Mouse (Mus musculus) midbrain, embryonic 10.5 days (tissue): ENCODE measurements around the gene Gtf2a1l. TPM values are rescaled to one million over a fixed set of nuclear protein-coding genes. Genes with fewer than 3 reads are reported as not detected.

Source experiments
- DNase-seq: peaks from one replicate; pipeline ENCODE4 v3.0.0-alpha.2; 2017; ENCODE audit warnings: low spot score
- H3K27ac ChIP-seq: fragments of 300-500 bp; sonication (generic); replicated peaks from 2 replicates; pipeline ENCODE4 v1.5.1; 2016; ENCODE audit warnings: mild to moderate bottlenecking
- H3K27me3 ChIP-seq: fragments of 300-500 bp; sonication (generic); 2 replicates; pipeline ENCODE4 v1.6.1; 2016; ENCODE audit warnings: low read depth, mild to moderate bottlenecking; ENCODE audit not compliant: poor library complexity, severe bottlenecking
- H3K36me3 ChIP-seq: fragments of 300-500 bp; sonication (generic); 2 replicates; pipeline ENCODE4 v1.6.1; 2016; ENCODE audit warnings: mild to moderate bottlenecking, moderate library complexity
- H3K4me1 ChIP-seq: fragments of 300-500 bp; sonication (generic); 2 replicates; pipeline ENCODE4 v1.6.1; 2016
- H3K4me3 ChIP-seq: fragments of 300-500 bp; sonication (generic); 2 replicates; pipeline ENCODE4 v1.5.1; 2016; ENCODE audit warnings: mild to moderate bottlenecking, moderate library complexity
- H3K9me3 ChIP-seq: fragments of 300-500 bp; sonication (generic); replicated peaks from 2 replicates; pipeline ENCODE4 v1.6.1; 2016; ENCODE audit warnings: mild to moderate bottlenecking
- WGBS: fragments of 180-500 bp; shearing (Covaris S2); methylation state at CpG from one replicate; pipeline ENCODE4 v1.1.7; 2016; 5-methylcytosine and 5-hydroxymethylcytosine counted together
- polyA plus RNA-seq: library from polyadenylated mRNA; unstranded; fragments of >200 nt; fragmentation: Nextera tagmentation; extraction: Ambion mirVana; gene quantifications from 2 replicates; pipeline ENCODE4 v1.2.1, GENCODE M21; 2016

Gene Gtf2a1l
- 0.19 TPM in 1 of 2 replicates, not detected in the other for polyA plus RNA-seq

DNA sequence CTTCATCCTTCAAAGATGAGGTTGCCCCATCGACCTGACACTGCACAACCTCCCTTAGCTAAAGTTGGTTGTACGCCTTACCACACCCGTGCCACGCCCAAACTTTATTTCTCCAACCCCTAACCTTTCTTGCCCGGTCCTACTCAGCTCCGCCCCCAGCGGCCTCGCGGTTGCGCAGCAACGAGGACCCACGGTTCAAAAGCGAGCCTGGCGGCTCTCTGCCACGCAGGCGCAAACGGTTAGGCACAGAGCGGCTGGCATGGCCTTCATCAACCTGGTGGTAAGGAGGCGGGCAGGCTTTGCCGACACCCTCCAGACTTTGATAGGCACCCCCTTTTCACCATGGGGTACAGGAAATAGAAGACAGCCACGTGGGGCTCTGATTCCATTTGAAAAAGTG is at the start of gene Gtf2a1l:
TSS of gene Gtf2a1l (plus strand) at position 209 of the 400 bp plus-strand sequence.
- H3K36me3 ChIP-seq: no peaks in the 10 kb centered on the region
- H3K9me3 ChIP-seq: no peaks in the 10 kb centered on the region
- H3K27ac ChIP-seq: no peak within 1 kb of the TSS
- DNase-seq: peak; percentile 51
- peaks cover 26% of the 10 kb centered on the region for H3K4me1 ChIP-seq
- 37% methylated on average over 21 of the region's 21 CpGs for WGBS
- peak within 1 kb of the TSS; percentile 27; the same call in 1 of the 2 replicates for H3K4me3 ChIP-seq
- peaks cover 32% of the 10 kb centered on the region for H3K27me3 ChIP-seq

DNA sequence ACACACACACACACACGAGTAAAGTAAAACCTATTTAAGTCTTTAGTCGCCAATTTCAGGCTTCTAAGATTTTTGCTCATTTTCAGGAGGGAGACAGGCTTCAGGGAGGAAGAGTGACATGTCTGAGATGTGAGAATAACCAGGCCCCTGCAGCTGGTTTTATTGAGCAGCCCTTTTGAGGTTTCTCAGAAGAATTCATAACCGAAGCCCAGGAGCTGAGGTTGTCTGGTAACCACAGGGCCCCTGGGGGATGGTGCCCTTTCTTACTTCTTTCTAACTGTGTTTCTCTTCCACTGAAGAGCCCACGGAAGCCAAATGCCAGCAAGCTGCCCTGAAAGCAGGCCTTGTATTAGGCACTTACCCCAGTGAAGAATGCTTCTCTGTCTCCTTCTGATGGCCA is 47.5 kb upstream of the Gtf2a1l start:
- Histone ChIP-seq H3K36me3 (peaks cover 12% of the 10 kb centered on the region; the same call in 1 of the 2 replicates), H3K4me1 (peaks cover 7% of the 10 kb centered on the region), H3K27ac (no peak overlapping the region), H3K9me3 (no peaks in the 10 kb centered on the region; the same call in 1 of the 2 replicates), H3K27me3 (no peaks in the 10 kb centered on the region), H3K4me3 (no peak overlapping the region)
- WGBS: 87% methylated on average over 4 of the region's 4 CpGs
- DNase-seq: no peak

DNA sequence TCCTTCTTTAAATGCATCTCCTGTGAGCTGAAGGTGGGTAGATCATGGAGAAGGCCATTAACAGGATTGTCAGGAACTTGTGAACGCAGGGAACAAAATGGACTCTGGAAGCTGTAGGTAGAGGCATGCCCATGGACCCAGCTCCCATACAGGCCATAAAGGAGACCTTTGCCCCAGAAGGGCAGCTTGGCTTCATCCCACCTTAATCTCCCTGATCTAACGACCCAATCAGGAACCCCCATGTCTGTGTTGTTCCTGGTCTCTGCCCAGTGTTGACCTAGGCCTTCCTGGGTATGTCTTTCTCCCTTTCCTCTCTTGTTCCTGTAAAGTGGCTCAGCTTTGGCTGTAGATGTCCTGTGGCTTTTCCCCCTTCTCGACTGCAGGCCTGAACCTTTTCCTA is 47.1 kb upstream of the Gtf2a1l start:
- H3K27me3 ChIP-seq: no peaks in the 10 kb centered on the region
- no peaks in the 10 kb centered on the region; the same call in 1 of the 2 replicates for H3K9me3 ChIP-seq
- 89% methylated on average over 3 of the region's 3 CpGs for WGBS
- H3K27ac ChIP-seq: no peak overlapping the region
- H3K4me3 ChIP-seq: no peak overlapping the region
- no peak for DNase-seq
- H3K36me3 ChIP-seq: peaks cover 12% of the 10 kb centered on the region; the same call in 1 of the 2 replicates
- peaks cover 12% of the 10 kb centered on the region for H3K4me1 ChIP-seq

DNA sequence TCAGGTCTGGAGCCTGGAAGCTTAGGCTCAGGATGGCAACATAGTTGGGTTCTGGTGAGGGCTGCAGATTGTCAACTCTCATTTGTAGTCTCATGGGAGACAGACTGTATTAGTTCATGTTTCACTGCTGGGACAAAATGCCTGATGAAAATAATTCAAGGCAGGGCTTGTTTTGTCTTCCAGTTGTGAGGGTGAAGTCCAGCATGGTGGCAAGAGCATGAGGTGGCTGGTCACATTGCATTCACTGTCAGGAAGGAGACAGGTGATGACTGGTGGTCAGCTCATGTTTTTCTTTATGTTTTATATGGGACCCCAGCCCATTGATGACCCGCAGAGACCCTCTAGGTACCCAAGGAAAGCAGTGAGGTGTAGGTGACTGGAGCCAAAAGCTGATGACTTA is 45.7 kb upstream of the Gtf2a1l start:
- DNase-seq: no peak
- Histone ChIP-seq H3K4me1 (peaks cover 20% of the 10 kb centered on the region), H3K4me3 (no peak overlapping the region), H3K36me3 (peaks cover 12% of the 10 kb centered on the region; the same call in 1 of the 2 replicates), H3K27me3 (no peaks in the 10 kb centered on the region), H3K9me3 (no peaks in the 10 kb centered on the region; the same call in 1 of the 2 replicates), H3K27ac (no peak overlapping the region)
- WGBS: 84% methylated on average over 1 of the region's 1 CpGs

DNA sequence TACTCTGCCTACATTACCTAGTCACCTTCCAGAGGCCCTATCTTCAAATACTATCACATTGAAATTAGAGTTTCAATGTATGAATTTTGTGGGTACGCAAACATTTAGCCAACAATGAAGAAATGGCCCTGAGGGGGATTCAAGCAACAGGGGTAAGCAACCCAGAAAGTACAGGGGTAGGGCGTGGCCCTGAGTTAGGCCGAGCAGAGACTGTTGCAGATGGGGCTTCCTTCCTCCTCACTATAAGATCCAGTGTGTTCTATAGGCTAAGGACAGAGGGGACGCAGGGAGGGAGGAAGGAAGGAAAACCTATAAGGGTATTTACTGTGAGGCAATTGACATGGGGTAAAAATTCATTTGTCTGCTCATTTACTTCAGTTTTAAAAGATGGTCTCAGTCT is 44.1 kb upstream of the Gtf2a1l start:
- H3K36me3 ChIP-seq: peaks cover 12% of the 10 kb centered on the region; the same call in 1 of the 2 replicates
- H3K4me1 ChIP-seq: peaks cover 29% of the 10 kb centered on the region
- no peak for DNase-seq
- H3K4me3 ChIP-seq: no peak overlapping the region
- WGBS: 88% methylated on average over 4 of the region's 4 CpGs
- no peak overlapping the region for H3K27ac ChIP-seq
- H3K9me3 ChIP-seq: no peaks in the 10 kb centered on the region; the same call in 1 of the 2 replicates
- no peaks in the 10 kb centered on the region for H3K27me3 ChIP-seq

DNA sequence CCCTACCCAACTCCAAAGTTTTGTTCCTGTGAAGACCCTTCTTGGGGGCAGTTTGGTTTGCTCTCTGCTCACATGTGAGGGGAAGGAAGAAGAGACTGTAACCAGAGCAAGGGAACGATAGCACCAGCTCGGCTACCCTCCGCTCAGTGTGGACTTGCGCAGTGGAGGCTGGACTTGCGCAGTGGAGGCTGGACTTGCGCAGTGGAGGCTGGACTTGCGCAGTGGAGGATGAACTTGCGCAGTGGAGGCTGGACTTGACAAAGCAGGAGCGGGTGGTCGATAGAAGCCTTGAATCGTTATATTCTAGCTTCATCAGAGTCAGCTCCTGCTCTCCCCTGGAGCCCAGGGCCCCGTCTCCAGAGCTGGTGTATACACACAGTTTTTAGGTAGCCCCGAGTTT is 43.1 kb upstream of the Gtf2a1l start:
- Histone ChIP-seq H3K4me3 (no peak overlapping the region), H3K9me3 (no peaks in the 10 kb centered on the region), H3K4me1 (peaks cover 39% of the 10 kb centered on the region), H3K27me3 (no peaks in the 10 kb centered on the region), H3K27ac (peak overlapping the region; percentile 10; the same call in 1 of the 2 replicates), H3K36me3 (0 out of 2 replicates have a peak, but pooled peaks cover 10% of the 10 kb centered on the region)
- no peak for DNase-seq
- 93% methylated on average over 13 of the region's 13 CpGs for WGBS

DNA sequence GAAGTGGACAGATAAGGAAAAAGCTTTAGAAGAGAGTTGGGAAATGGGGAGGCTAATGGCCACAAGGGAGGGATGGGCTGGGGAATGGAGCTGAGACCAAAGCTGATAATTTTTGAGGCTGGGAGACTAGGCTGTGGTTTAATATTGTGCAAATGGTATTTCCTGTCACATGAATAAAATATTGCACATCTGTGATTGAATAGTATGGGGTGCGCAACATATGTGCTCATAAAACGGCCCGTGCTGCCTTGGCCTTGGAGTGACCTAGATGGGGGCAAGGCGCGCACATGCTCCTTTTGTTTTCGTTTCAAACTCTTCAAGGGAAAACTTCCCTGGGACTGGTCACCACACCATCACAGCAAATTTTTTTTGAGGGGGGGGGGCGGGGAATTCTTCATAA is 42.5 kb upstream of the Gtf2a1l start:
- Histone ChIP-seq H3K27ac (peak overlapping the region; percentile 64), H3K4me3 (no peak overlapping the region), H3K27me3 (no peaks in the 10 kb centered on the region), H3K9me3 (no peaks in the 10 kb centered on the region), H3K4me1 (peaks cover 45% of the 10 kb centered on the region), H3K36me3 (0 out of 2 replicates have a peak, but pooled peaks cover 7% of the 10 kb centered on the region)
- WGBS: 83% methylated on average over 7 of the region's 7 CpGs
- DNase-seq: no peak

DNA sequence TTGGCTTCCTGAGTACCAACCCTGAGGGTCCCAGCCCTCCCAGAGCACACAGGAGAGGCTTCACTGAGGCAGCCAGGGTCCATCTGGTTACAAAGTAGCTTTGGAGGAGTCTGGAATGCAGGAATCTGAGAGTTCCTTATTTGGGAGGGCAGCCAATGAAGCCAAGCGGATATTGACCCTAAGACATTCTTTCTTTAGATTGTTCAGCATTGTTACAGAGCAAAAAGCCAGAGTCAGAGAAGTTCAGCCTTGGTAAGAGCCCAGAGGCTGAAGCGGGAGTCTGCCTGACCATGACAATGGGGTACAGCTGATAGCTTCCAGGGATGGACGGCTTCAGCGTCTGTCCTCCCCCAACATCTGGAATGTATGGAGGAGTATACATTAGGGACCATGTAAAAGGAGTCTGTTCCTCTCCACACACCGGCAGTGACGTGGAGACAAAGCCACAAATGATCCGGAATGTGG is 42.1 kb upstream of the Gtf2a1l start:
- Histone ChIP-seq H3K4me1 (peaks cover 49% of the 10 kb centered on the region), H3K27me3 (no peaks in the 10 kb centered on the region), H3K36me3 (0 out of 2 replicates have a peak, but pooled peaks cover 3% of the 10 kb centered on the region), H3K9me3 (no peaks in the 10 kb centered on the region), H3K4me3 (no peak overlapping the region), H3K27ac (peak overlapping the region; percentile 64)
- DNase-seq: peak; percentile 20
- 43% methylated on average over 7 of the region's 7 CpGs for WGBS

DNA sequence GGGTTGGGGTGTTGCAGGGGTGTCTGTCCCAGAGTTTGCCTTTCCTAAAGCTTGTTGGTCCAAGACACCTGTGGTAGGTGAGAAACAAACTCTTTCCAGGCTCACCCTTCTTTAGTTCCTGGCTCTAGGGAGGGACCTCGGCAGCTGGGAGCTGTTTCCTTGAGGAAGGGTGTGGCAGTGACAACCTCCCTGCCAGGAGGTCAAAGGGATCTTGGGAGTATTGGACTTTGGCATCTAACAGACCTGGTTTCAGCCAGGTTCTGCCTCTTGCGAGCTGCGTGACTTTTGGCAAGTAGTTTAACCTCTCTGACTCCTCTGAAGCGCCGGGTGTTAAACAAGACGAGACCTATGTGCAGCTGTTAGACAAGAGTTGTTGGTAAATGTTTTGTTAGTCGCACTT is 41.3 kb upstream of the Gtf2a1l start:
- Histone ChIP-seq H3K36me3 (0 out of 2 replicates have a peak, but pooled peaks cover 2% of the 10 kb centered on the region), H3K9me3 (no peaks in the 10 kb centered on the region), H3K27me3 (no peaks in the 10 kb centered on the region), H3K27ac (peak overlapping the region; percentile 64; the same call in 1 of the 2 replicates), H3K4me3 (no peak overlapping the region), H3K4me1 (peaks cover 57% of the 10 kb centered on the region)
- no peak for DNase-seq
- WGBS: 84% methylated on average over 7 of the region's 7 CpGs

DNA sequence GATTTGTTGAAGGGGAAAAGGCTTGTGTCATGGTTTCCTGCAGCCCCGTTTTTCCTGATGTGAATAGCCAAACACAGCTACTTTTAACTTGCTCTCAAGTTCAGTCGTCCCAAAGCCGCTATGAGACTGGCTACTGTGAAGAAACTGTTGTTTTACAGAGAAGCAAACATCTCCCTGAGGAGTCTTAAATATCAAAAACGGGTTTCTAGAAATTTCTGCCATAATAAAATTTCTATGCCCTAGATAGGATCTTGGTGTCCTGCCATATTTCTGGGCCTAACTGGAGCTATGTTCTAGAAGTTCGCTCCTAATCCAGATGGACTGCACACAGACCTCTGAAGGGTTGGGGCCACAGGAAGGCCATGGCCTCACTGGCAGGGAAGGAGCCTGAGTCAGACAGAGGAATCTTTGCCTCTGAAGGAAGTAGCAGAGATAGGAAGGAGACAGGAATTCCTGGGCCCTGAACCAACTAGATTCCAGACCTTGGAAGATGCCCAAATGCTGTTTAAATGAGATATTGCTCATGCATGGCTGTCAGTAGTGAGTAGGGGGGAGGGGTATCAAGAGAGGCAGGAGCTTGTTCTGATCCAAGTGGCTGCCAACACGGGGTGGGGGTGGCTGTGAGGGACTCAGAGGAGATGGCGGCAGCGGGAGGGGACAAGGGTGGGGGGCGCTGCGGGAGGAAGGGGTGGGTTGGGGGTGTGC is 39.6 kb upstream of the Gtf2a1l start:
- no peak overlapping the region for H3K4me3 ChIP-seq
- H3K27me3 ChIP-seq: no peaks in the 10 kb centered on the region
- 54% methylated on average over 10 of the region's 10 CpGs for WGBS
- H3K9me3 ChIP-seq: no peaks in the 10 kb centered on the region
- H3K27ac ChIP-seq: peak overlapping the region; percentile 88
- 0 out of 2 replicates have a peak, but pooled peaks cover under 1% of the 10 kb centered on the region for H3K36me3 ChIP-seq
- H3K4me1 ChIP-seq: peaks cover 60% of the 10 kb centered on the region
- DNase-seq: no peak

DNA sequence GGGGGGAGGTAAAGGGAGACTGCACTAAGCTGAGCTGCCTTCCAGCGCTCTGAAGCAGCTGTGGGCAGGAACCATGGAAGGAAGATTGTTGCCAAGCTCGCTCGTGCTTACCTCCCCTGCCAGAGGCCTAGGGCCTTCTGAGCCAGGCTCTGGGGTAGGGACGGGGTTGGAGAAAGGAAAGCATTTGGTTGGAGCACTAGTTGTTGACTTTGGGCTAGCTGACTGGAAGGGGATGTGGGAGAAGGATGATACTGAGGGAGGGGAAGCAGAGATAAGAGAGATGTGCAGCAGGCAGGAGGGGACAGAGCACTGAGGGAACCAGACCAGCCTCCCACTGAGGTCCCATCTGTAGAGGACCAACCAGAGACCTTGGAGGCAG is 39.1 kb upstream of the Gtf2a1l start:
- peaks cover 60% of the 10 kb centered on the region for H3K4me1 ChIP-seq
- peak overlapping the region; percentile 88 for H3K27ac ChIP-seq
- H3K9me3 ChIP-seq: no peaks in the 10 kb centered on the region
- 28% methylated on average over 4 of the region's 4 CpGs for WGBS
- no peak for DNase-seq
- no peaks in the 10 kb centered on the region for H3K27me3 ChIP-seq
- no peaks in the 10 kb centered on the region for H3K36me3 ChIP-seq
- no peak overlapping the region for H3K4me3 ChIP-seq

DNA sequence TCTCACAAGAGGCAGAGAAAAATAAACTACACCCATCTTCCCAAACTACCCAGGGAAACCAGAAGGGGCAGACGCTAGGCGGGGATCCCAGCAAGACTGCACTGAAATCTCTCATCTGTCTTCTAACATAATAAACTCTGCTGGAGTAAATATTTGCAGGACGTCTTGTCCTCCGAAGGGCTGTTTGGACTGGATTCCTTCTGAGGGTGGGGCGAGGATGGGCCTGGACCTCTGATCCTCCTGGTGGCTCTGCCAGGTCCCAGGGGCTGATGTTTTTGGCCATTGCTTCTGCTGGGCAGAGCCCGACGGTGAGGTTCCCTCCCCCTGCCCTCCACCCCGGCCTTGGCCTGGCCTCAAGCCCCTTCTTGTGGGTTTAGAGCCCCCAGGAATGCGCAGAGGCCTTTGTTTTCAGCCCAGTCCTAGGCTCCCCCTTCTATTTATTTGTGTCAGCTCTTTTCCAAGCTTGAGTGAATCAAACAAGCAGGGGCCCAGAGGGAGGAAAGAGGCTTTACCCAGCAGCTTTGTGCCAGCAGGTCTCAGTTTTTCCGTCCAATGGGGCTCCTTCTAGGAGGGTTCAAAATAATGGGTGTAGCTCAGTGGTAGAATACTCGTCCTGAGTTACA is 38.4 kb upstream of the Gtf2a1l start:
- Histone ChIP-seq H3K27ac (peak overlapping the region; percentile 88), H3K27me3 (no peaks in the 10 kb centered on the region), H3K4me1 (peaks cover 62% of the 10 kb centered on the region), H3K4me3 (0 out of 2 replicates have a peak overlapping the region, but pooled peaks have one; percentile 16), H3K9me3 (no peaks in the 10 kb centered on the region), H3K36me3 (no peaks in the 10 kb centered on the region)
- WGBS: 9% methylated on average over 11 of the region's 11 CpGs
- peak; percentile 56 for DNase-seq

DNA sequence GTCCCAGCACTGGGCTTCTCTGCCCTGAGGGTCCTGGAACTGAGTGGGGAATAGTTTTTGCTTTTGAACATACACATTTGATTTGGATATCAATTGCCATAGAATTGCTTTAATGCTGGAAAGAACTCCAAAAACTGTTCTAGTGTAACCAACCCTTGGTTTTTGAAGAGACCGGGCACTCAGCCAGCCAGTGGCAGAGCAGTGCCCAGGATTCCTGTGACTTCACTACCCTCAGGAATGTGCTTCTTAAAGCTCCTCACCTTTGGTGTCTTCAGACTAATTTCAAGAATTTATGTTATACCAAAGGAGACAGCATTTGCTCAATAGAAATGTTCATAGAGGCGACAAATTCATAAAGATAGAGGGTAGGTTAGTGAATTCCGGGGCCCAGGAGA is 37.9 kb upstream of the Gtf2a1l start:
- Histone ChIP-seq H3K4me1 (peaks cover 63% of the 10 kb centered on the region), H3K27me3 (no peaks in the 10 kb centered on the region), H3K36me3 (peaks cover 5% of the 10 kb centered on the region; the same call in 1 of the 2 replicates), H3K27ac (peak overlapping the region; percentile 88), H3K9me3 (no peaks in the 10 kb centered on the region), H3K4me3 (no peak overlapping the region)
- WGBS: 70% methylated on average over 3 of the region's 3 CpGs
- DNase-seq: no peak
